Mouse (Mus musculus): ENCODE measurements around the gene Slc3a1. TPM values are rescaled to one million over a fixed set of nuclear protein-coding genes. Genes with fewer than 3 reads are reported as not detected.

Gene Slc3a1
- total RNA-seq (2021) = not detected
- long read RNA-seq, experiment 1 = 0 reads
- long read RNA-seq, experiment 2 = 0 reads

GRCm38 (mm10) chr17:85028093-85028739, at the start of gene Slc3a1:
TSS of gene Slc3a1 (plus strand) at chr17:85028376.
- intact Hi-C loops (cut with DNase I; ENCODE audit: low total_unique reads) = no loop called here
- no peak for DNase-seq

GRCm38 (mm10) chr17:84981721-84982120, 46.5 kb upstream of the Slc3a1 start:
- no peak for DNase-seq
- intact Hi-C loops (cut with DNase I; ENCODE audit: low total_unique reads) = no loop called here

GRCm38 (mm10) chr17:84982735-84983134, 45.4 kb upstream of the Slc3a1 start:
- DNase-seq = no peak
- intact Hi-C loops (cut with DNase I; ENCODE audit: low total_unique reads) = no loop called here

- DNase-seq = no peak
- intact Hi-C loops (cut with DNase I; ENCODE audit: low total_unique reads) = no loop called here
These were observed 41.8 kb upstream of the Slc3a1 start for GRCm38 (mm10) chr17:84986368-84986767.

- no peak for DNase-seq
- intact Hi-C loops (cut with DNase I; ENCODE audit: low total_unique reads) = no loop called here
These were observed 40.3 kb upstream of the Slc3a1 start for GRCm38 (mm10) chr17:84987834-84988410.

GRCm38 (mm10) chr17:84988514-84988913, 39.7 kb upstream of the Slc3a1 start:
- DNase-seq = no peak
- intact Hi-C loops (cut with DNase I; ENCODE audit: low total_unique reads) = no loop called here

- intact Hi-C loops (cut with DNase I; ENCODE audit: low total_unique reads) = no loop called here
- DNase-seq = no peak
These were observed 32.3 kb upstream of the Slc3a1 start for GRCm38 (mm10) chr17:84995844-84996243.

GRCm38 (mm10) chr17:84997639-84998038, 30.5 kb upstream of the Slc3a1 start:
- DNase-seq = no peak
- intact Hi-C loops (cut with DNase I; ENCODE audit: low total_unique reads) = no loop called here

- intact Hi-C loops (cut with DNase I; ENCODE audit: low total_unique reads) = no loop called here
- DNase-seq = no peak
These were observed 28.5 kb upstream of the Slc3a1 start for GRCm38 (mm10) chr17:84999636-85000035.

GRCm38 (mm10) chr17:85013485-85013884, 14.7 kb upstream of the Slc3a1 start:
- intact Hi-C loops (cut with DNase I; ENCODE audit: low total_unique reads) = no loop called here

GRCm38 (mm10) chr17:85014632-85015031, 13.5 kb upstream of the Slc3a1 start:
- intact Hi-C loops (cut with DNase I; ENCODE audit: low total_unique reads) = no loop called here

More at GRCm38 (mm10) chr17:85013485-85013884, 14.7 kb upstream of the Slc3a1 start:
- no peak for DNase-seq

GRCm38 (mm10) chr17:85018344-85018743, 9.8 kb upstream of the Slc3a1 start:
- no peak for DNase-seq
- intact Hi-C loops (cut with DNase I; ENCODE audit: low total_unique reads) = no loop called here

More at GRCm38 (mm10) chr17:85014632-85015031, 13.5 kb upstream of the Slc3a1 start:
- no peak for DNase-seq

GRCm38 (mm10) chr17:85018794-85019193, 9.4 kb upstream of the Slc3a1 start:
- intact Hi-C loops (cut with DNase I; ENCODE audit: low total_unique reads) = no loop called here
- no peak for DNase-seq

GRCm38 (mm10) chr17:85020343-85020742, 7.8 kb upstream of the Slc3a1 start:
- intact Hi-C loops (cut with DNase I; ENCODE audit: low total_unique reads) = no loop called here

GRCm38 (mm10) chr17:85023247-85024167, 4.7 kb upstream of the Slc3a1 start:
- intact Hi-C loops (cut with DNase I; ENCODE audit: low total_unique reads) = no loop called here
- peak; percentile 15 for DNase-seq

More at GRCm38 (mm10) chr17:85020343-85020742, 7.8 kb upstream of the Slc3a1 start:
- no peak for DNase-seq

GRCm38 (mm10) chr17:85024237-85024636, 3.9 kb upstream of the Slc3a1 start:
- intact Hi-C loops (cut with DNase I; ENCODE audit: low total_unique reads) = no loop called here

GRCm38 (mm10) chr17:85025151-85025550, 3.0 kb upstream of the Slc3a1 start:
- intact Hi-C loops (cut with DNase I; ENCODE audit: low total_unique reads) = no loop called here
- DNase-seq = no peak

More at GRCm38 (mm10) chr17:85024237-85024636, 3.9 kb upstream of the Slc3a1 start:
- no peak for DNase-seq

- DNase-seq = no peak
- intact Hi-C loops (cut with DNase I; ENCODE audit: low total_unique reads) = no loop called here
These were observed 1.7 kb upstream of the Slc3a1 start for GRCm38 (mm10) chr17:85026436-85026835.

- intact Hi-C loops (cut with DNase I; ENCODE audit: low total_unique reads) = no loop called here
- no peak for DNase-seq
These were observed 929 bp upstream of the Slc3a1 start for GRCm38 (mm10) chr17:85027247-85027646.

- no peak for DNase-seq
- intact Hi-C loops (cut with DNase I; ENCODE audit: low total_unique reads) = no loop called here
These were observed 621 bp downstream of the Slc3a1 start for GRCm38 (mm10) chr17:85028797-85029196.

Measured in gastrocnemius, postnatal 14 days (tissue).